Mouse (Mus musculus) intestine, postnatal 0 days (tissue): ENCODE data around the gene Arnt. TPM values are rescaled to one million over a fixed set of nuclear protein-coding genes. Genes with fewer than 3 reads are reported as not detected.
"Not testable (repeated sequence)": the region's sequence is repeated elsewhere in the genome, so short reads cannot be mapped to it uniquely, and the experiment has no call there.

ENCODE experiments used
- ATAC-seq: fragments of 200-750 bp; cut with Nextera tagmentation; 2 replicates; pipeline ENCODE4 v1.8.0; 2017; ENCODE audit warnings: mild to moderate bottlenecking, moderate TSS enrichment, moderate library complexity
- H3K27ac ChIP-seq: fragments of 300-500 bp; sonication (generic); 2 replicates; pipeline ENCODE4 v1.5.1; 2014; ENCODE audit warnings: mild to moderate bottlenecking, low read depth, low read length, moderate library complexity
- H3K27me3 ChIP-seq: fragments of 300-500 bp; sonication (generic); replicated peaks from 2 replicates; pipeline ENCODE4 v1.6.1; 2014; ENCODE audit warnings: low read length, mixed read lengths; ENCODE audit not compliant: control insufficient read depth, insufficient read depth
- H3K36me3 ChIP-seq: fragments of 300-500 bp; sonication (generic); 2 replicates; pipeline ENCODE4 v1.6.1; 2014; ENCODE audit warnings: mild to moderate bottlenecking, moderate library complexity; ENCODE audit not compliant: control insufficient read depth, insufficient read depth
- H3K4me1 ChIP-seq: fragments of 300-500 bp; sonication (generic); replicated peaks from 2 replicates; pipeline ENCODE4 v1.6.1; 2014; ENCODE audit warnings: antibody characterized with exemption, low read length, mixed read lengths; ENCODE audit not compliant: control insufficient read depth, insufficient read depth
- H3K4me2 ChIP-seq: fragments of 300-500 bp; sonication (generic); replicated peaks from 2 replicates; pipeline ENCODE4 v1.6.1; 2014; ENCODE audit warnings: low read depth, mild to moderate bottlenecking, moderate library complexity
- H3K4me3 ChIP-seq: fragments of 300-500 bp; sonication (generic); 2 replicates; pipeline ENCODE4 v1.5.1; 2014; ENCODE audit warnings: low read depth, low read length
- H3K9ac ChIP-seq: fragments of 300-500 bp; sonication (generic); 2 replicates; pipeline ENCODE4 v1.6.1; 2014; ENCODE audit warnings: mild to moderate bottlenecking, low read depth, low read length
- H3K9me3 ChIP-seq: fragments of 300-500 bp; sonication (generic); 2 replicates; pipeline ENCODE4 v1.6.1; 2016; ENCODE audit warnings: mixed run types; ENCODE audit not compliant: control insufficient read depth
- CTCF ChIP-seq: sonication (generic); IDR thresholded peaks from 2 replicates; pipeline ENCODE4 v1.5.1; 2016; ENCODE audit warnings: low read depth, mild to moderate bottlenecking, control low read depth, antibody characterized with exemption, moderate library complexity
- WGBS: fragments of 180-500 bp; shearing (Covaris S2); extraction: QIAGEN DNeasy Blood & Tissue Kit; methylation state at CpG from one replicate; pipeline ENCODE4 v1.1.7; 2014; 5-methylcytosine and 5-hydroxymethylcytosine counted together
- polyA plus RNA-seq: library from polyadenylated mRNA; unstranded; fragments of >200 nt; fragmentation: Nextera tagmentation; extraction: Ambion mirVana; gene quantifications from 2 replicates; pipeline ENCODE4 v1.2.1, GENCODE M21; 2015

The Arnt gene
- polyA plus RNA-seq, 1 experiment from 2014 or later = 11.7 TPM

DNA sequence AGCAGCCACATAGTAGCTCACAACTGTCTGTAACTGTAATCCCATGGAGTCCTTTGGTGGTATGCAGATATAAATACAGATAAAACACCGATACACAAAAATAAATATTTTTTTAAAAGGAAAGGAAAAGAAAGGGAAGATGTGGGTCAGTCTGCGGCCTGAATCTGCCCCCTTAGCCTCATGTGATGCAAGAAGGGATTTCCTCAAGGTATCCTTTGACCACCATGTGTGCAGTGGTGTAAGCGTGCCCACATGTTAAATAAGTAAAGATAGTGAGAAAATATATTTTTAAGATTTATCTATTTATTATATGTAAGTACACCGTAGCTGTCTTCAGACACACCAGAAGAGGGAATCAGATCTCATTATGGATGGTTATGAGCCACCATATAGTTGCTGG is 105.6 kb downstream of the Arnt start:
- WGBS = 91% methylated on average over 4 of the region's 4 CpGs
- no peak for ATAC-seq
- H3K4me3 ChIP-seq = no peak overlapping the region
- no peak overlapping the region for H3K9ac ChIP-seq
- TF ChIP-seq CTCF = no peak
- H3K27ac ChIP-seq = no peak overlapping the region
- H3K9me3 ChIP-seq = no peaks in the 10 kb centered on the region
- no peaks in the 10 kb centered on the region for H3K4me1 ChIP-seq
- no peaks in the 10 kb centered on the region for H3K27me3 ChIP-seq
- H3K36me3 ChIP-seq = peaks cover 16% of the 10 kb centered on the region
- no peak overlapping the region for H3K4me2 ChIP-seq

- not testable (repeated sequence) for ATAC-seq, H3K9ac ChIP-seq, H3K4me2 ChIP-seq, H3K27ac ChIP-seq, H3K9me3 ChIP-seq, H3K27me3 ChIP-seq, H3K4me1 ChIP-seq, H3K4me3 ChIP-seq
- 79% methylated on average over 2 of the region's 2 CpGs for WGBS
- peaks cover 16% of the 10 kb centered on the region for H3K36me3 ChIP-seq
Measured at GRCm38 (mm10) chr3:95541186-95541585, 107.0 kb downstream of the Arnt start.

- H3K27me3 ChIP-seq = no peaks in the 10 kb centered on the region
- H3K36me3 ChIP-seq = peaks cover 16% of the 10 kb centered on the region
- H3K4me1 ChIP-seq = no peaks in the 10 kb centered on the region
- no peak for ATAC-seq
- TF ChIP-seq CTCF = no peak
- H3K4me3 ChIP-seq = no peak overlapping the region
- H3K4me2 ChIP-seq = no peak overlapping the region
- no peaks in the 10 kb centered on the region for H3K9me3 ChIP-seq
- H3K9ac ChIP-seq = no peak overlapping the region
- H3K27ac ChIP-seq = no peak overlapping the region
Measured at GRCm38 (mm10) chr3:95542171-95542570, 108.0 kb downstream of the Arnt start.

DNA sequence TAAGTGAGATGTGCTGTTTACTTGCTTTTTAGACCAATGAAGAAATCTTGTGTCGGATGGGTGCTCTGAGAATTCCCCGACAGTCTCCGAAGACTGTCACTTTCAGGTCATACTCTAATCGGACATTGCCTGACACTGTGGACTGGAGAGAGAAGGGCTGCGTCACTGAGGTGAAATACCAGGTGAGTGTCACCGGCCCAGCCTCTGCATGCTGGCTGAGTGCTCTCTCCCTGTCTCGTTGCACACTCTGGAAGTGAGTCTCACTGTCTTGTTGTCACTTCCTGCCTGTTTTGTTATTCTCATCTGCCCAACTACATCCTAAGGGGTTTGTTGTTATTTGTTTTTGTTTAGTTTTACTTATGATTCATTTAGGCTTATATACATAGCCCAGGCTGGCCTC is 108.8 kb downstream of the Arnt start:
- no peaks in the 10 kb centered on the region for H3K27me3 ChIP-seq
- no peak overlapping the region for H3K4me2 ChIP-seq
- H3K9ac ChIP-seq = no peak overlapping the region
- H3K27ac ChIP-seq = no peak overlapping the region
- no peaks in the 10 kb centered on the region for H3K4me1 ChIP-seq
- no peaks in the 10 kb centered on the region for H3K9me3 ChIP-seq
- 63% methylated on average over 7 of the region's 7 CpGs for WGBS
- ATAC-seq = no peak
- no peak for TF ChIP-seq CTCF
- H3K36me3 ChIP-seq = peaks cover 16% of the 10 kb centered on the region
- H3K4me3 ChIP-seq = no peak overlapping the region

Other genes with a start within 250 kb of the Arnt start
- gene Gabpb2, start 216.5 kb upstream of the Arnt start, polyA plus RNA-seq = 3.1 and 4.6 TPM in 2 replicates
- 59.4 and 64.9 TPM in 2 replicates for gene Cdc42se1, start 205.7 kb upstream of the Arnt start, polyA plus RNA-seq
- gene Mllt11, start 202.2 kb upstream of the Arnt start, polyA plus RNA-seq = 10.1 and 10.6 TPM in 2 replicates
- gene Gm128, start 192.8 kb upstream of the Arnt start, polyA plus RNA-seq = 0.14 and 0.16 TPM in 2 replicates
- not detected in 2 replicates for gene Bnipl, start 183.2 kb upstream of the Arnt start, polyA plus RNA-seq
- 36.4 and 38.0 TPM in 2 replicates for gene Mindy1, start 153.0 kb upstream of the Arnt start, polyA plus RNA-seq
- 9.2 and 10.1 TPM in 2 replicates for gene Prune1, start 152.3 kb upstream of the Arnt start, polyA plus RNA-seq
- gene Anxa9, start 127.2 kb upstream of the Arnt start, polyA plus RNA-seq = 2.0 and 2.3 TPM in 2 replicates
- gene Cers2, start 119.6 kb upstream of the Arnt start, polyA plus RNA-seq = 109 and 120 TPM in 2 replicates
- gene Setdb1, start 77.2 kb upstream of the Arnt start, polyA plus RNA-seq = 7.5 and 7.7 TPM in 2 replicates
- gene 4930558C23Rik, start 31.5 kb upstream of the Arnt start, polyA plus RNA-seq = not detected in 2 replicates
- 9.1 and 9.8 TPM in 2 replicates for gene Ctsk, start 64.9 kb downstream of the Arnt start, polyA plus RNA-seq
- gene Ctss, start 92.4 kb downstream of the Arnt start, polyA plus RNA-seq = 195 and 202 TPM in 2 replicates
- not detected in 2 replicates for gene Hormad1, start 125.3 kb downstream of the Arnt start, polyA plus RNA-seq
- gene Golph3l, start 154.5 kb downstream of the Arnt start, polyA plus RNA-seq = 26.9 and 27.6 TPM in 2 replicates
- 44.0 and 48.2 TPM in 2 replicates for gene Ensa, start 190.6 kb downstream of the Arnt start, polyA plus RNA-seq
- 52.4 and 53.3 TPM in 2 replicates for gene Mcl1, start 224.4 kb downstream of the Arnt start, polyA plus RNA-seq